Mouse (Mus musculus): ENCODE measurements at regions not wholly inside any gene's neighbourhood (a gene's known extent, or its start where the extent isn't known, plus 50 kb on each side); places are given as distances from the start of the nearest gene placed in this dataset.

- no peak for ATAC-seq (replicated peaks; ENCODE audit: poor library complexity, severe bottlenecking)
Measured at GRCm38 (mm10) chr8:102845362-102845761, 59.9 kb upstream of the Cdh11 start.

GRCm38 (mm10) chr8:102860021-102860420 lies 74.6 kb upstream of the Cdh11 start:
- no peak for ATAC-seq (replicated peaks; ENCODE audit: poor library complexity, severe bottlenecking)

- ATAC-seq (replicated peaks; ENCODE audit: poor library complexity, severe bottlenecking), result no peak
Measured at GRCm38 (mm10) chr8:102899525-102899924, 114.1 kb upstream of the Cdh11 start.

GRCm38 (mm10) chr8:102900662-102901061 lies 115.2 kb upstream of the Cdh11 start:
- ATAC-seq (replicated peaks; ENCODE audit: poor library complexity, severe bottlenecking), result no peak

GRCm38 (mm10) chr8:102907444-102907843 lies 122.0 kb upstream of the Cdh11 start:
- no peak for ATAC-seq (replicated peaks; ENCODE audit: poor library complexity, severe bottlenecking)

- no peak for ATAC-seq (replicated peaks; ENCODE audit: poor library complexity, severe bottlenecking)
Measured at GRCm38 (mm10) chr8:102931342-102931835, 145.9 kb upstream of the Cdh11 start.

GRCm38 (mm10) chr8:102938771-102939170 lies 153.3 kb upstream of the Cdh11 start:
- no peak for ATAC-seq (replicated peaks; ENCODE audit: poor library complexity, severe bottlenecking)

GRCm38 (mm10) chr8:102945546-102945945 lies 160.1 kb upstream of the Cdh11 start:
- no peak for ATAC-seq (replicated peaks; ENCODE audit: poor library complexity, severe bottlenecking)

GRCm38 (mm10) chr8:102978161-102978581 lies 192.7 kb upstream of the Cdh11 start:
- ATAC-seq (replicated peaks; ENCODE audit: poor library complexity, severe bottlenecking), result no peak

GRCm38 (mm10) chr8:102983220-102983909 lies 197.9 kb upstream of the Cdh11 start:
- no peak for ATAC-seq (replicated peaks; ENCODE audit: poor library complexity, severe bottlenecking)

- no peak for ATAC-seq (replicated peaks; ENCODE audit: poor library complexity, severe bottlenecking)
Measured at GRCm38 (mm10) chr8:102983910-102984225, 198.4 kb upstream of the Cdh11 start.

GRCm38 (mm10) chr8:103007284-103007984 lies 222.0 kb upstream of the Cdh11 start:
- no peak for ATAC-seq (replicated peaks; ENCODE audit: poor library complexity, severe bottlenecking)

- ATAC-seq (replicated peaks; ENCODE audit: poor library complexity, severe bottlenecking), result no peak
Measured at GRCm38 (mm10) chr8:103019121-103019520, 233.7 kb upstream of the Cdh11 start.

GRCm38 (mm10) chr8:103023237-103023636 lies 237.8 kb upstream of the Cdh11 start:
- ATAC-seq (replicated peaks; ENCODE audit: poor library complexity, severe bottlenecking), result no peak

- no peak for ATAC-seq (replicated peaks; ENCODE audit: poor library complexity, severe bottlenecking)
Measured at GRCm38 (mm10) chr8:103031708-103032107, 246.3 kb upstream of the Cdh11 start.

GRCm38 (mm10) chr8:103033956-103034355 lies 248.5 kb upstream of the Cdh11 start:
- ATAC-seq (replicated peaks; ENCODE audit: poor library complexity, severe bottlenecking), result no peak

- ATAC-seq (replicated peaks; ENCODE audit: poor library complexity, severe bottlenecking), result no peak
Measured at GRCm38 (mm10) chr8:103072079-103072635, 286.7 kb upstream of the Cdh11 start.

- ATAC-seq (replicated peaks; ENCODE audit: poor library complexity, severe bottlenecking), result no peak
Measured at GRCm38 (mm10) chr8:103072646-103073045, 287.2 kb upstream of the Cdh11 start.

- no peak for ATAC-seq (replicated peaks; ENCODE audit: poor library complexity, severe bottlenecking)
Measured at GRCm38 (mm10) chr8:103078559-103078958, 293.1 kb upstream of the Cdh11 start.

- no peak for ATAC-seq (replicated peaks; ENCODE audit: poor library complexity, severe bottlenecking)
Measured at GRCm38 (mm10) chr8:103086956-103087482, 301.6 kb upstream of the Cdh11 start.

- ATAC-seq (replicated peaks; ENCODE audit: poor library complexity, severe bottlenecking), result no peak
Measured at GRCm38 (mm10) chr8:103096496-103097092, 311.2 kb upstream of the Cdh11 start.

Data from granulocyte monocyte progenitor cell, adult 5-6 weeks (primary cell).